Mouse (Mus musculus): ENCODE measurements around the gene Vamp1. TPM values are rescaled to one million over a fixed set of nuclear protein-coding genes. Genes with fewer than 3 reads are reported as not detected.
A peak's percentile ranks its signal among the peaks of the same experiment; 100 is the strongest.

The Vamp1 gene
- polyA plus RNA-seq (2012; fragmentation: generic; extraction: Trizol), result 0.69 TPM
- long read RNA-seq, experiment 1, result 0 reads
- long read RNA-seq, experiment 2, partial matches to known transcripts, result 0 of 1 reads
- long read RNA-seq, experiment 2, other reads (novel, unspliced or antisense), result 1 of 1 reads

GRCm38 (mm10) chr6:125215148-125215954 lies at the start of gene Vamp1:
Vamp1 (plus strand) TSS chr6:125215551.
- no peaks in the 10 kb centered on the region for H3K79me2 ChIP-seq (ENCODE audit: control insufficient read depth, insufficient read depth)
- no peaks in the 10 kb centered on the region for H3K36me3 ChIP-seq (ENCODE audit: control insufficient read depth, insufficient read depth)
- H3ac ChIP-seq (ENCODE audit: control insufficient read depth, insufficient read length, low read depth), result peak within 1 kb of the TSS; percentile 74
- H3K27me3 ChIP-seq (ENCODE audit: control insufficient read depth, insufficient read depth, insufficient read length), result peaks cover 13% of the 10 kb centered on the region
- H3K4me3 ChIP-seq (ENCODE audit: insufficient read depth, poor library complexity, severe bottlenecking), result peak within 1 kb of the TSS; percentile 43
- H3K79me3 ChIP-seq (ENCODE audit: low read depth), result no peaks in the 10 kb centered on the region
- TF ChIP-seq MAX (IDR thresholded peaks at IDR 0.05), result peak; percentile 40
- no peak for TF ChIP-seq FOSL1 (IDR thresholded peaks at IDR 0.05; ENCODE audit: insufficient read depth, low read length, poor library complexity, severe bottlenecking)
- TF ChIP-seq MYOD1 (IDR thresholded peaks at IDR 0.05; ENCODE audit: control insufficient read depth, insufficient read length, low read depth), result peak; percentile 61
- TF ChIP-seq CTCF (IDR thresholded peaks at IDR 0.05; ENCODE audit: control insufficient read depth, insufficient read depth, insufficient read length), result no peak
- no peak for TF ChIP-seq MYOG (IDR thresholded peaks at IDR 0.05; ENCODE audit: control insufficient read depth, extremely low read depth, insufficient read length)
- no peak for TF ChIP-seq USF1 (IDR thresholded peaks at IDR 0.05; ENCODE audit: low read depth)
- TF ChIP-seq CEBPB (IDR thresholded peaks at IDR 0.05; ENCODE audit: low read depth), result no peak

- Histone ChIP-seq H3K79me3 (ENCODE audit: low read depth) (peaks cover 26% of the 10 kb centered on the region), H3K27me3 (ENCODE audit: control insufficient read depth, insufficient read depth, insufficient read length) (no peaks in the 10 kb centered on the region), H3K4me3 (ENCODE audit: insufficient read depth, poor library complexity, severe bottlenecking) (peak within 1 kb of the TSS; percentile 98), H3K36me3 (ENCODE audit: control insufficient read depth, insufficient read depth) (peaks cover 63% of the 10 kb centered on the region), H3K79me2 (ENCODE audit: control insufficient read depth, insufficient read depth) (peaks cover 44% of the 10 kb centered on the region), H3ac (ENCODE audit: control insufficient read depth, insufficient read length, low read depth) (peak within 1 kb of the TSS; percentile 96)
- TF ChIP-seq CTCF (IDR thresholded peaks at IDR 0.05; ENCODE audit: control insufficient read depth, insufficient read depth, insufficient read length), result no peak
- no peak for TF ChIP-seq MAX (IDR thresholded peaks at IDR 0.05)
- TF ChIP-seq CEBPB (IDR thresholded peaks at IDR 0.05; ENCODE audit: low read depth), result no peak
- TF ChIP-seq MYOG (IDR thresholded peaks at IDR 0.05; ENCODE audit: control insufficient read depth, extremely low read depth, insufficient read length), result no peak
- TF ChIP-seq MYOD1 (IDR thresholded peaks at IDR 0.05; ENCODE audit: control insufficient read depth, insufficient read length, low read depth), result no peak
- no peak for TF ChIP-seq USF1 (IDR thresholded peaks at IDR 0.05; ENCODE audit: low read depth)
- no peak for TF ChIP-seq FOSL1 (IDR thresholded peaks at IDR 0.05; ENCODE audit: insufficient read depth, low read length, poor library complexity, severe bottlenecking)
Measured at GRCm38 (mm10) chr6:125166051-125166751, 49.1 kb upstream of the Vamp1 start, which contains the start of gene Gapdh. Gapdh (minus strand) TSS chr6:125166467.

GRCm38 (mm10) chr6:125166861-125167650 lies 48.3 kb upstream of the Vamp1 start:
- Histone ChIP-seq H3ac (ENCODE audit: control insufficient read depth, insufficient read length, low read depth) (peak overlapping the region; percentile 42), H3K36me3 (ENCODE audit: control insufficient read depth, insufficient read depth) (peaks cover 72% of the 10 kb centered on the region), H3K79me2 (ENCODE audit: control insufficient read depth, insufficient read depth) (peaks cover 44% of the 10 kb centered on the region), H3K79me3 (ENCODE audit: low read depth) (peaks cover 26% of the 10 kb centered on the region), H3K27me3 (ENCODE audit: control insufficient read depth, insufficient read depth, insufficient read length) (no peaks in the 10 kb centered on the region), H3K4me3 (ENCODE audit: insufficient read depth, poor library complexity, severe bottlenecking) (peak overlapping the region; percentile 98)
- TF ChIP-seq USF1 (IDR thresholded peaks at IDR 0.05; ENCODE audit: low read depth) (no peak), MYOG (IDR thresholded peaks at IDR 0.05; ENCODE audit: control insufficient read depth, extremely low read depth, insufficient read length) (no peak), CEBPB (IDR thresholded peaks at IDR 0.05; ENCODE audit: low read depth) (no peak), CTCF (IDR thresholded peaks at IDR 0.05; ENCODE audit: control insufficient read depth, insufficient read depth, insufficient read length) (no peak), MAX (IDR thresholded peaks at IDR 0.05) (no peak), FOSL1 (IDR thresholded peaks at IDR 0.05; ENCODE audit: insufficient read depth, low read length, poor library complexity, severe bottlenecking) (no peak), MYOD1 (IDR thresholded peaks at IDR 0.05; ENCODE audit: control insufficient read depth, insufficient read length, low read depth) (no peak)

GRCm38 (mm10) chr6:125168086-125168485 lies 47.3 kb upstream of the Vamp1 start:
- peaks cover 72% of the 10 kb centered on the region for H3K36me3 ChIP-seq (ENCODE audit: control insufficient read depth, insufficient read depth)
- no peak for TF ChIP-seq MYOG (IDR thresholded peaks at IDR 0.05; ENCODE audit: control insufficient read depth, extremely low read depth, insufficient read length)
- TF ChIP-seq USF1 (IDR thresholded peaks at IDR 0.05; ENCODE audit: low read depth), result no peak
- no peak for TF ChIP-seq FOSL1 (IDR thresholded peaks at IDR 0.05; ENCODE audit: insufficient read depth, low read length, poor library complexity, severe bottlenecking)
- no peak for TF ChIP-seq CEBPB (IDR thresholded peaks at IDR 0.05; ENCODE audit: low read depth)
- TF ChIP-seq MAX (IDR thresholded peaks at IDR 0.05), result no peak
- TF ChIP-seq MYOD1 (IDR thresholded peaks at IDR 0.05; ENCODE audit: control insufficient read depth, insufficient read length, low read depth), result no peak
- TF ChIP-seq CTCF (IDR thresholded peaks at IDR 0.05; ENCODE audit: control insufficient read depth, insufficient read depth, insufficient read length), result no peak
- H3K4me3 ChIP-seq (ENCODE audit: insufficient read depth, poor library complexity, severe bottlenecking), result no peak overlapping the region
- H3K79me3 ChIP-seq (ENCODE audit: low read depth), result peaks cover 21% of the 10 kb centered on the region
- H3K27me3 ChIP-seq (ENCODE audit: control insufficient read depth, insufficient read depth, insufficient read length), result no peaks in the 10 kb centered on the region
- peaks cover 35% of the 10 kb centered on the region for H3K79me2 ChIP-seq (ENCODE audit: control insufficient read depth, insufficient read depth)
- H3ac ChIP-seq (ENCODE audit: control insufficient read depth, insufficient read length, low read depth), result no peak overlapping the region

- H3K79me3 ChIP-seq (ENCODE audit: low read depth), result peaks cover 1% of the 10 kb centered on the region
- H3ac ChIP-seq (ENCODE audit: control insufficient read depth, insufficient read length, low read depth), result no peak overlapping the region
- no peak overlapping the region for H3K4me3 ChIP-seq (ENCODE audit: insufficient read depth, poor library complexity, severe bottlenecking)
- TF ChIP-seq MYOG (IDR thresholded peaks at IDR 0.05; ENCODE audit: control insufficient read depth, extremely low read depth, insufficient read length), result no peak
- no peak for TF ChIP-seq CEBPB (IDR thresholded peaks at IDR 0.05; ENCODE audit: low read depth)
- no peak for TF ChIP-seq CTCF (IDR thresholded peaks at IDR 0.05; ENCODE audit: control insufficient read depth, insufficient read depth, insufficient read length)
- no peak for TF ChIP-seq USF1 (IDR thresholded peaks at IDR 0.05; ENCODE audit: low read depth)
- TF ChIP-seq FOSL1 (IDR thresholded peaks at IDR 0.05; ENCODE audit: insufficient read depth, low read length, poor library complexity, severe bottlenecking), result no peak
- H3K27me3 ChIP-seq (ENCODE audit: control insufficient read depth, insufficient read depth, insufficient read length), result no peaks in the 10 kb centered on the region
- peaks cover 14% of the 10 kb centered on the region for H3K79me2 ChIP-seq (ENCODE audit: control insufficient read depth, insufficient read depth)
- H3K36me3 ChIP-seq (ENCODE audit: control insufficient read depth, insufficient read depth), result peaks cover 69% of the 10 kb centered on the region
Measured at GRCm38 (mm10) chr6:125170194-125170593, 45.2 kb upstream of the Vamp1 start.
